Mouse (Mus musculus) urinary bladder, postnatal 4 days (tissue): ENCODE data around the gene Leprot.

Experiments used
- DNase-seq, 2 experiments: peaks; one replicate each; pipeline ENCODE4 v3.0.0; 2021 to 2022; ENCODE audit warnings: low spot score in 2 of 2

Leprot gene

GRCm38 (mm10) chr4:101664766-101665165 is 17.2 kb downstream of the Leprot start:
- DNase-seq, result no peak

- no peak for DNase-seq
Observed at GRCm38 (mm10) chr4:101669161-101669560, 21.6 kb downstream of the Leprot start.

- no peak for DNase-seq
Observed at GRCm38 (mm10) chr4:101669811-101670210, 22.3 kb downstream of the Leprot start.

GRCm38 (mm10) chr4:101674790-101675189 is 27.3 kb downstream of the Leprot start:
- no peak for DNase-seq

- DNase-seq, result no peak
Observed at GRCm38 (mm10) chr4:101675726-101676125, 28.2 kb downstream of the Leprot start.

- DNase-seq, result no peak
Observed at GRCm38 (mm10) chr4:101682620-101683019, 35.1 kb downstream of the Leprot start.

GRCm38 (mm10) chr4:101683086-101683485 is 35.6 kb downstream of the Leprot start:
- no peak for DNase-seq

GRCm38 (mm10) chr4:101684821-101685220 is 37.3 kb downstream of the Leprot start:
- DNase-seq, result no peak

GRCm38 (mm10) chr4:101686227-101686810 is 38.8 kb downstream of the Leprot start:
- no peak for DNase-seq

GRCm38 (mm10) chr4:101689241-101689640 is 41.7 kb downstream of the Leprot start:
- no peak for DNase-seq

GRCm38 (mm10) chr4:101689645-101690044 is 42.1 kb downstream of the Leprot start:
- DNase-seq, result no peak

GRCm38 (mm10) chr4:101692892-101693291 is 45.4 kb downstream of the Leprot start:
- DNase-seq, result no peak

GRCm38 (mm10) chr4:101694529-101694928 is 47.0 kb downstream of the Leprot start:
- DNase-seq, result no peak

GRCm38 (mm10) chr4:101697236-101697635 is 49.7 kb downstream of the Leprot start:
- no peak for DNase-seq

GRCm38 (mm10) chr4:101699423-101699822 is 51.9 kb downstream of the Leprot start:
- no peak for DNase-seq

GRCm38 (mm10) chr4:101700892-101701640 is 53.5 kb downstream of the Leprot start:
- DNase-seq, result no peak

- no peak for DNase-seq
Observed at GRCm38 (mm10) chr4:101705325-101705724, 57.8 kb downstream of the Leprot start.

GRCm38 (mm10) chr4:101707234-101707633 is 59.7 kb downstream of the Leprot start:
- no peak for DNase-seq

- no peak for DNase-seq
Observed at GRCm38 (mm10) chr4:101707953-101708352, 60.4 kb downstream of the Leprot start.
